Mouse (Mus musculus) skeletal muscle tissue, adult 2 months (tissue): ENCODE results near the gene Pitpnc1.
A peak's percentile ranks its signal among the peaks of the same experiment; 100 is the strongest.

Experiments
- DNase-seq: peaks from one replicate; pipeline ENCODE4 v3.0.0-alpha.2; 2012; ENCODE audit warnings: low read depth, low spot score

Gene Pitpnc1

GRCm38 (mm10) chr11:107443121-107444095, 27.1 kb downstream of the Pitpnc1 start:
- no peak for DNase-seq

GRCm38 (mm10) chr11:107441050-107441449, 29.4 kb downstream of the Pitpnc1 start:
- no peak for DNase-seq

GRCm38 (mm10) chr11:107438140-107438539, 32.4 kb downstream of the Pitpnc1 start:
- DNase-seq, result no peak

- DNase-seq, result peak; percentile 45
Observed at GRCm38 (mm10) chr11:107437723-107438122, 32.8 kb downstream of the Pitpnc1 start.

GRCm38 (mm10) chr11:107435776-107436449, 34.6 kb downstream of the Pitpnc1 start:
- no peak for DNase-seq

GRCm38 (mm10) chr11:107431197-107431965, 39.1 kb downstream of the Pitpnc1 start:
- DNase-seq, result no peak

- no peak for DNase-seq
Observed at GRCm38 (mm10) chr11:107428011-107428410, 42.5 kb downstream of the Pitpnc1 start.

- DNase-seq, result no peak
Observed at GRCm38 (mm10) chr11:107424176-107424575, 46.3 kb downstream of the Pitpnc1 start.

GRCm38 (mm10) chr11:107422356-107422754, 48.1 kb downstream of the Pitpnc1 start:
- DNase-seq, result no peak

- DNase-seq, result no peak
Observed at GRCm38 (mm10) chr11:107421751-107422355, 48.6 kb downstream of the Pitpnc1 start.

- DNase-seq, result no peak
Observed at GRCm38 (mm10) chr11:107419925-107420324, 50.6 kb downstream of the Pitpnc1 start.

- peak; percentile 51 for DNase-seq
Observed at GRCm38 (mm10) chr11:107417041-107417583, 53.4 kb downstream of the Pitpnc1 start.

- no peak for DNase-seq
Observed at GRCm38 (mm10) chr11:107416561-107416926, 54.0 kb downstream of the Pitpnc1 start.

GRCm38 (mm10) chr11:107415901-107416560, 54.5 kb downstream of the Pitpnc1 start:
- no peak for DNase-seq

- DNase-seq, result no peak
Observed at GRCm38 (mm10) chr11:107414996-107415747, 55.3 kb downstream of the Pitpnc1 start.

- DNase-seq, result no peak
Observed at GRCm38 (mm10) chr11:107413251-107413655, 57.2 kb downstream of the Pitpnc1 start.

GRCm38 (mm10) chr11:107412128-107412527, 58.4 kb downstream of the Pitpnc1 start:
- DNase-seq, result no peak

- DNase-seq, result no peak
Observed at GRCm38 (mm10) chr11:107411576-107411975, 58.9 kb downstream of the Pitpnc1 start.

- DNase-seq, result no peak
Observed at GRCm38 (mm10) chr11:107410804-107411203, 59.7 kb downstream of the Pitpnc1 start.
